Mouse (Mus musculus) midbrain, postnatal 0 days (tissue): Measurements from ENCODE around the gene Crlf3. TPM values are rescaled to one million over a fixed set of nuclear protein-coding genes. Genes with fewer than 3 reads are reported as not detected.
"Not testable (repeated sequence)": the region's sequence is repeated elsewhere in the genome, so short reads cannot be mapped to it uniquely, and the experiment has no call there.

Experiments used
- ATAC-seq: fragments of 200-750 bp; cut with Nextera tagmentation; 2 replicates; pipeline ENCODE4 v1.8.0; 2017; ENCODE audit warnings: moderate number of reproducible peaks, mild to moderate bottlenecking, moderate TSS enrichment, moderate library complexity; ENCODE audit not compliant: low FRiP score
- DNase-seq: peaks from one replicate; pipeline ENCODE4 v3.0.0-alpha.2; 2015; ENCODE audit warnings: low spot score
- H3K27ac ChIP-seq: fragments of 300-500 bp; sonication (generic); 2 replicates; pipeline ENCODE4 v1.5.1; 2014; ENCODE audit warnings: low read depth, mild to moderate bottlenecking, low read length, mixed read lengths
- H3K27me3 ChIP-seq: fragments of 300-500 bp; sonication (generic); 2 replicates; pipeline ENCODE4 v1.6.1; 2014; ENCODE audit warnings: low read length, control low read depth, mixed read lengths; ENCODE audit not compliant: insufficient read depth
- H3K36me3 ChIP-seq: fragments of 300-500 bp; sonication (generic); 2 replicates; pipeline ENCODE4 v1.6.1; 2014; ENCODE audit warnings: low read length, control low read depth, mixed read lengths; ENCODE audit not compliant: insufficient read depth
- H3K4me1 ChIP-seq: fragments of 300-500 bp; sonication (generic); 2 replicates; pipeline ENCODE4 v1.6.1; 2014; ENCODE audit warnings: mild to moderate bottlenecking, control low read depth, antibody characterized with exemption, low read length, mixed read lengths; ENCODE audit not compliant: insufficient read depth
- H3K4me2 ChIP-seq: fragments of 300-500 bp; sonication (generic); 2 replicates; pipeline ENCODE4 v1.6.1; 2014; ENCODE audit warnings: low read depth, mild to moderate bottlenecking, low read length, mixed read lengths; ENCODE audit not compliant: poor library complexity, severe bottlenecking
- H3K4me3 ChIP-seq: fragments of 300-500 bp; sonication (generic); 2 replicates; pipeline ENCODE4 v1.5.1; 2014; ENCODE audit warnings: low read depth, mild to moderate bottlenecking, low read length, moderate library complexity
- H3K9ac ChIP-seq: fragments of 300-500 bp; sonication (generic); replicated peaks from 2 replicates; pipeline ENCODE4 v1.6.1; 2014; ENCODE audit warnings: mild to moderate bottlenecking, low read length, moderate library complexity, mixed read lengths; ENCODE audit not compliant: poor library complexity, severe bottlenecking
- H3K9me3 ChIP-seq: fragments of 300-500 bp; sonication (generic); 2 replicates; pipeline ENCODE4 v1.6.1; 2016; ENCODE audit warnings: low read length, control low read depth
- CTCF ChIP-seq: IDR thresholded peaks from 2 replicates; pipeline ENCODE4 v1.5.1; 2016; ENCODE audit warnings: antibody characterized with exemption, mild to moderate bottlenecking
- WGBS: fragments of 180-500 bp; shearing (Covaris S2); extraction: QIAGEN DNeasy Blood & Tissue Kit; methylation state at CpG from one replicate; pipeline ENCODE4 v1.1.7; 2014; 5-methylcytosine and 5-hydroxymethylcytosine counted together
- polyA plus RNA-seq: library from polyadenylated mRNA; unstranded; fragments of >200 nt; fragmentation: Nextera tagmentation; extraction: Ambion mirVana; gene quantifications from 2 replicates; pipeline ENCODE4 v1.2.1, GENCODE M21; 2015
- total RNA-seq: library from RNA; depleted of rRNA; stranded (reverse); fragments of >200 nt; gene quantifications from 2 replicates; pipeline ENCODE4 v1.2.3, GENCODE M21; 2014

Gene Crlf3
- total and polyA plus RNA-seq, 2 experiments from 2014 or later, result 8.7 to 9.7 TPM

DNA sequence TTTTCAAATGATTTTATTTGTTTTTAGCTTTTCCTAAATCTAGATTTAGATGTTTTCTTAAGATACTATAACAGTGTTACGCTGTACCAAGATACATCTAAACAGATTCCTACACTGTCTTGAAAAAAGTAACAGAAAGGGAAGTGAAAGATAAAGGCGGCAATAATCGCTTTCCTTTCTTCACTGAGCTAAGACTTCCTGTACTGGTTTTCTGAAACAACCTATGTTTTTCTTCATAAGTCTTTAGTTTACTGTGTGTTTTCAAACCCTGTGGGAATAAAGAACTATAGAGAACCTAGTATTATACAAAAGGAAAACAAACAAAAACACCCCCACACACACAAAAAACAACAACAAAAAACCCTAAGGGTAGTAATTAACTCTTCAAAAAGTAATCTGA lies 8.4 kb downstream of the Crlf3 start:
- H3K4me1 ChIP-seq, result no peaks in the 10 kb centered on the region
- no peak overlapping the region for H3K27ac ChIP-seq
- no peak overlapping the region for H3K9ac ChIP-seq
- no peak overlapping the region for H3K4me2 ChIP-seq
- DNase-seq, result no peak
- WGBS, result 85% methylated on average over 3 of the region's 3 CpGs
- ATAC-seq, result no peak
- no peak overlapping the region for H3K4me3 ChIP-seq
- TF ChIP-seq CTCF, result no peak
- no peaks in the 10 kb centered on the region for H3K36me3 ChIP-seq
- no peaks in the 10 kb centered on the region for H3K27me3 ChIP-seq
- no peaks in the 10 kb centered on the region for H3K9me3 ChIP-seq

DNA sequence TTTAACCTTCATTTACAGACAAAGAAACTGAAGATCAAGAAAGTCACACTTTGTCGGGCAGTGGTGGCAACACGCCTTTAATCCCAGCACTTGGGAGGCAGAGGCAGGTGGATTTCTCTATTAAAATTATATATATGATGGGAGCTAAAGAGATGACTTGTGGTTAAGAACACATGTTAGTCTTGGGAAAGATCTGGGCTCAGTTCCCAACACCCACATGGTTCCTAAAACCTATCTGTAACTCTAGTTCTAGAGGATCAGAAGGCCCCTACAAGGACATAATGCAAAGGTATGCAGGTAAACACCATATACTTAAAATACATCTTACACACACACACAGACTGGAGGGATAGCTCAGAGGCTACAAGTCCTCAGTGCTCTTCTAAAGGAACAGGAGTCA lies 9.8 kb downstream of the Crlf3 start:
- DNase-seq (no peak), ATAC-seq (no peak)
- Histone ChIP-seq H3K9ac (no peak overlapping the region), H3K27me3 (no peaks in the 10 kb centered on the region), H3K4me3 (no peak overlapping the region), H3K36me3 (no peaks in the 10 kb centered on the region), H3K4me2 (no peak overlapping the region), H3K27ac (no peak overlapping the region), H3K4me1 (no peaks in the 10 kb centered on the region), H3K9me3 (no peaks in the 10 kb centered on the region)
- no peak for TF ChIP-seq CTCF
- 99% methylated on average over 2 of the region's 2 CpGs for WGBS

- Histone ChIP-seq H3K27me3 (no peaks in the 10 kb centered on the region), H3K36me3 (no peaks in the 10 kb centered on the region), H3K9ac (no peak overlapping the region), H3K9me3 (no peaks in the 10 kb centered on the region), H3K27ac (no peak overlapping the region), H3K4me3 (no peak overlapping the region), H3K4me2 (no peak overlapping the region), H3K4me1 (no peaks in the 10 kb centered on the region)
- no peak for TF ChIP-seq CTCF
- DNase-seq, result no peak
- WGBS, result 78% methylated on average over 3 of the region's 3 CpGs
- no peak for ATAC-seq
Observed at GRCm38 (mm10) chr11:80069815-80070214, 11.0 kb downstream of the Crlf3 start.

- Histone ChIP-seq H3K4me2 (no peak overlapping the region), H3K9me3 (no peaks in the 10 kb centered on the region), H3K27me3 (no peaks in the 10 kb centered on the region), H3K9ac (no peak overlapping the region), H3K4me1 (no peaks in the 10 kb centered on the region), H3K27ac (no peak overlapping the region), H3K4me3 (no peak overlapping the region), H3K36me3 (no peaks in the 10 kb centered on the region)
- TF ChIP-seq CTCF, result no peak
- WGBS, result 91% methylated on average over 5 of the region's 5 CpGs
- ATAC-seq (no peak), DNase-seq (no peak)
Observed at GRCm38 (mm10) chr11:80067558-80067957, 13.2 kb downstream of the Crlf3 start.

- H3K4me2 ChIP-seq, ATAC-seq, H3K9ac ChIP-seq, H3K4me1 ChIP-seq, H3K4me3 ChIP-seq, H3K27me3 ChIP-seq, H3K36me3 ChIP-seq, DNase-seq, H3K27ac ChIP-seq, H3K9me3 ChIP-seq: not testable (repeated sequence)
- 92% methylated on average over 4 of the region's 4 CpGs for WGBS
- TF ChIP-seq CTCF, result 0 out of 2 replicates have a peak, but pooled peaks have one; percentile 7
Observed at GRCm38 (mm10) chr11:80066373-80066772, 14.4 kb downstream of the Crlf3 start.

DNA sequence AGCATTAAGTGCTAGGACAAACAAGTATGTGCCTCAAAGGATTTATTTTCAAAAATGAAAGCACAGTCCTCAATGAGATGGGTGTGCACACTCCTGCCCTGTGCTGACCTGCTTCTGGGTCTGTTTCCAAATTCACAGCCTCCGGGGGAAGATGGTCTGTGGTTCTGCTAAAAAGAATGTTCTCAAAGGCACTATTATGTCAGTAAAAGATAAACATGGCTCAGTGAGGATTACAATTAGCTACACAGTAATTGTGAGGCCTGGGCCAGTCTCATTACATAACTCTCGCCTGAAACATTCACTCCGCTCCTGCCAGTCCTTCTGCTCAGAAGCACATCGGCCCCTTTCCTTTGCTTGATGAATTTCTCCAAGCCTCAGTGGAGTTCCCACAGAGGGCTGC lies 18.6 kb downstream of the Crlf3 start:
- H3K9me3 ChIP-seq, result no peaks in the 10 kb centered on the region
- H3K27ac ChIP-seq, result no peak overlapping the region
- H3K27me3 ChIP-seq, result no peaks in the 10 kb centered on the region
- 48% methylated on average over 4 of the region's 4 CpGs for WGBS
- no peak for TF ChIP-seq CTCF
- no peak overlapping the region for H3K4me3 ChIP-seq
- H3K4me1 ChIP-seq, result no peaks in the 10 kb centered on the region
- no peak overlapping the region for H3K9ac ChIP-seq
- ATAC-seq (no peak), DNase-seq (no peak)
- H3K4me2 ChIP-seq, result no peak overlapping the region
- peaks cover 4% of the 10 kb centered on the region; the same call in 1 of the 2 replicates for H3K36me3 ChIP-seq
